Mouse (Mus musculus) limb, embryonic 12.5 days (tissue): ENCODE measurements around the gene Pnp. TPM values are rescaled to one million over a fixed set of nuclear protein-coding genes. Genes with fewer than 3 reads are reported as not detected.
"Not testable (repeated sequence)": the region's sequence is repeated elsewhere in the genome, so short reads cannot be mapped to it uniquely, and the experiment has no call there.

Experiments
- ATAC-seq: fragments of 200-750 bp; cut with Nextera tagmentation; 2 replicates; pipeline ENCODE4 v1.8.0; 2017; ENCODE audit warnings: low read depth, moderate TSS enrichment; ENCODE audit not compliant: insufficient number of reproducible peaks, insufficient read depth, low FRiP score, low TSS enrichment
- H3K27ac ChIP-seq: fragments of 300-500 bp; sonication (generic); 2 replicates; pipeline ENCODE4 v1.5.1; 2016; ENCODE audit warnings: mild to moderate bottlenecking, moderate library complexity
- H3K27me3 ChIP-seq: fragments of 300-500 bp; sonication (generic); 2 replicates; pipeline ENCODE4 v1.6.1; 2016; ENCODE audit warnings: mild to moderate bottlenecking, moderate library complexity
- H3K36me3 ChIP-seq: fragments of 300-500 bp; sonication (generic); 2 replicates; pipeline ENCODE4 v1.6.1; 2016; ENCODE audit warnings: mild to moderate bottlenecking, moderate library complexity
- H3K4me1 ChIP-seq: fragments of 300-500 bp; sonication (generic); replicated peaks from 2 replicates; pipeline ENCODE4 v1.6.1; 2016
- H3K4me2 ChIP-seq: fragments of 300-500 bp; sonication (generic); 2 replicates; pipeline ENCODE4 v1.6.1; 2016; ENCODE audit warnings: mild to moderate bottlenecking, moderate library complexity
- H3K4me3 ChIP-seq: fragments of 300-500 bp; sonication (generic); replicated peaks from 2 replicates; pipeline ENCODE4 v1.5.1; 2016; ENCODE audit warnings: mild to moderate bottlenecking
- H3K9ac ChIP-seq: fragments of 300-500 bp; sonication (generic); replicated peaks from 2 replicates; pipeline ENCODE4 v1.6.1; 2016; ENCODE audit warnings: mild to moderate bottlenecking, moderate library complexity
- H3K9me3 ChIP-seq: fragments of 300-500 bp; sonication (generic); 2 replicates; pipeline ENCODE4 v1.6.1; 2016; ENCODE audit warnings: mild to moderate bottlenecking, moderate library complexity
- WGBS: fragments of 180-500 bp; shearing (Covaris S2); methylation state at CpG from one replicate; pipeline ENCODE4 v1.1.7; 2016; 5-methylcytosine and 5-hydroxymethylcytosine counted together
- polyA plus RNA-seq: library from polyadenylated mRNA; unstranded; fragments of >200 nt; fragmentation: Nextera tagmentation; extraction: Ambion mirVana; gene quantifications from 2 replicates; pipeline ENCODE4 v1.2.1, GENCODE M21; 2016

Gene Pnp
- polyA plus RNA-seq, 1 experiment from 2014 or later = 67.2 TPM

DNA sequence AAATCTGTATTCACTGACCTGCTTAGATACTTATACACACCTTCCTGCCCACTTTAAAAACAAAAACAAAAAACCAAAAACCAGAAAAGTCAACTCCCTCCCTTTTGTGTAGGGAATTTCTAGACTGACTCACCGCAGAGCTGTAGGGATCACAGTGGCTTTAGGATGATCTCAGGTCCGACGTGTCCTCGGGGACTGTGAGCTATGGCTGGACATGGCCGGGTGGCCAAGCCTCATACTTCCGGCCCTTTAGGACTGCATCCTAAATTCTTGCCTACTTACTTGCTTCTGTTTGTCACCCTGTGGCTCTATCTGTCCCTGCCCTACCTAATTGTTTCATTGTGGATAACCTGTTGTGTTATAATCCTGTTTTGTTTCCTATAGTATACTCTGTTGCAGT lies 25.8 kb downstream of the Pnp start:
- 85% methylated on average over 6 of the region's 6 CpGs for WGBS
- not testable (repeated sequence) for H3K4me2 ChIP-seq, H3K27me3 ChIP-seq, H3K4me3 ChIP-seq, H3K4me1 ChIP-seq, H3K27ac ChIP-seq, H3K9me3 ChIP-seq, ATAC-seq, H3K9ac ChIP-seq, H3K36me3 ChIP-seq

GRCm38 (mm10) chr14:50957146-50957545 lies 26.3 kb downstream of the Pnp start:
- not testable (repeated sequence) for H3K4me2 ChIP-seq, H3K36me3 ChIP-seq, H3K4me3 ChIP-seq, H3K4me1 ChIP-seq, H3K27ac ChIP-seq, H3K9ac ChIP-seq, ATAC-seq, H3K27me3 ChIP-seq, H3K9me3 ChIP-seq
- 57% methylated on average over 3 of the region's 3 CpGs for whole genome bisulfite sequencing

GRCm38 (mm10) chr14:50958289-50958995 lies 27.6 kb downstream of the Pnp start:
- not testable (repeated sequence) for ATAC-seq, H3K4me3 ChIP-seq, H3K9ac ChIP-seq, H3K27ac ChIP-seq, H3K4me1 ChIP-seq, H3K27me3 ChIP-seq, H3K9me3 ChIP-seq, H3K4me2 ChIP-seq, H3K36me3 ChIP-seq
- 94% methylated on average over 5 of the region's 5 CpGs for WGBS

DNA sequence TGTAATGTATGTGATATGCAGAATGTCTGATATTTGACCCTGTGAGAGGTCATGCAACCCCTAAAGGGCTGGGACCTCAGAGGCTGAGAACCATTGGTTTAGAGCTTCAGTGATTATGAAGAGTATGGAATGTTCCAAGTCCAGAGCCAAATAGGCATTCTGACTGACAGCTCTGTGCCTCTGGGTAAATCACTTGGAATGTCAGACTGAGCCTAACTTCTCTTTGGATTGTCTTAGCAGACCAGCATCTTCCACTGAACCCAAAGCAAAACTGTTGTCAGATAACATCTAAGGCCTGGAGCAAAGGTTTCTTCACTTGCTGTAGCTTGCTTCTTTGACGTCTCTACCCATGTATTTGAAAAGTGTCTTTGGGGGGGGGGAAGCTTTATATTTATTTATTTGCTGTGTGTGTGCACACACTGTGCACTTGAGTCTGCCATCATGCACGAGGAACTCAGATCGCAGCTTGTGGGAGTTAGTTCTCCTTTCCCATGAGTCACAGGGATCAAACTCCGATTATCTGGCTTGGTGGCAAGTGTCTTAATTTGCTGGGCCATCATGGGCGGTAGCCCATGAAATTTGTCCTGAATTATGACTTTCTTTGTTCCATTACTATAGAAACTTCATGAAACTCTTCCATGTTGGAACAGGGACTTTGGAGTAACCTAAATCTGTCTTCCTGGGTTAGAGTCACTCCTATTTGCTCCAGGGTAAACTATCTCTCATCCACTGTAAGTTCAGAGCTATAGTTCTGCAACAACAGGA lies 37.5 kb downstream of the Pnp start:
- H3K4me3 ChIP-seq = no peak overlapping the region
- H3K9me3 ChIP-seq = no peaks in the 10 kb centered on the region
- H3K27ac ChIP-seq = no peak overlapping the region
- peaks cover 6% of the 10 kb centered on the region for H3K4me1 ChIP-seq
- 83% methylated on average over 5 of the region's 5 CpGs for WGBS
- H3K4me2 ChIP-seq = no peak overlapping the region
- no peaks in the 10 kb centered on the region for H3K27me3 ChIP-seq
- no peak overlapping the region for H3K9ac ChIP-seq
- no peak for ATAC-seq
- no peaks in the 10 kb centered on the region for H3K36me3 ChIP-seq

GRCm38 (mm10) chr14:50969041-50969440 lies 38.2 kb downstream of the Pnp start:
- H3K27ac ChIP-seq = no peak overlapping the region
- ATAC-seq = no peak
- no peak overlapping the region for H3K4me2 ChIP-seq
- no peaks in the 10 kb centered on the region for H3K27me3 ChIP-seq
- H3K36me3 ChIP-seq = no peaks in the 10 kb centered on the region
- H3K9me3 ChIP-seq = no peaks in the 10 kb centered on the region
- 24% methylated on average over 1 of the region's 1 CpGs for WGBS
- H3K4me3 ChIP-seq = no peak overlapping the region
- H3K9ac ChIP-seq = no peak overlapping the region
- peaks cover 6% of the 10 kb centered on the region for H3K4me1 ChIP-seq

DNA sequence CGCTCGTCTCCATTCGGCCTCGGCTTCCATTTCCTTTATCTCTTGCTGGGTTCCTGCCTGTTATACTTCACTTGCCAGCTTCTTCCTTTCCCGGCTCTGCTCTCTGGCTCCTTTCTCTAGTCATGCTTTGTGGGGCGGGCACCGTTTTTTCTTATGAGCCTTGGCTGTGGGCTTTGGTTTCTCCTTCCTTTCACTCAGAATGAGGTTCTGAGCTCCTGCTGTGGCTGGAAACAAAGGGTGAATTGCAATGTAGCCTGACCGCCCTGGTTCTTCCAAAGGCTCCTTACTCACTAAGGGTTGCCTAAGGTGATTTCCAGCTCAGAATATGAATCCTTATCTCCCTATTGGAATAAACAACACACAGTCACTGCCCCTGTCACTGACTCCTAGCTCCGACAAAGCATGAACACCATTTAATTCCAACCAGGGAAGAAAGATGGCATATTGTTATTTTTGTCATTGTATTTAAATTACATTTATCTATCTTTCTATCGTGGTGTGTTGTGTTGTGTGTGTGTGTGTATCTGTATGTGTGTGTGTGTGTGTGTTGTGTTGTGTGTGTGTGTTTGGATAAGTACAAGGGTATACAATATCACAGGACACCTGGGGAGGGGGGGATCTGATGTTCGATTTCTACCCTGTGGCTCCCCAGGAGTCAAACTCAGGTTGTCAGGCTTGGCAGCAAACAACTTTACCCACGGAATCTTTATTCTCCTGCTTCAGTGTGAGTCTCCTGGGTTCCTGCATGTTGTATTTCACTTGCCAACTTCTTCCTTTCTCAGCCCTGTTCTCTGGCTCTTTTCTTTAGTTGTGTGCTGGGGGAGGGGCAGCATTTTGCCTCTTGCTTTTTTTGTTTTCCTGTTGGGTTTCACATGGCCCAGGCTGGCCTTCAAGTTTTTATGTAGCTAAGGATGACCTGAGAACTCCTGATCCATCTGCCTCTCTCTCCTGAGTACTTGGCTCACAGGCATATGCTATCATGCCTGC lies 39.0 kb downstream of the Pnp start:
- no peak overlapping the region for H3K27ac ChIP-seq
- no peaks in the 10 kb centered on the region for H3K27me3 ChIP-seq
- 49% methylated on average over 12 of the region's 12 CpGs for WGBS
- H3K36me3 ChIP-seq = no peaks in the 10 kb centered on the region
- no peak overlapping the region for H3K4me3 ChIP-seq
- no peak for ATAC-seq
- peaks cover 6% of the 10 kb centered on the region for H3K4me1 ChIP-seq
- H3K9me3 ChIP-seq = no peaks in the 10 kb centered on the region
- H3K9ac ChIP-seq = no peak overlapping the region
- no peak overlapping the region for H3K4me2 ChIP-seq

DNA sequence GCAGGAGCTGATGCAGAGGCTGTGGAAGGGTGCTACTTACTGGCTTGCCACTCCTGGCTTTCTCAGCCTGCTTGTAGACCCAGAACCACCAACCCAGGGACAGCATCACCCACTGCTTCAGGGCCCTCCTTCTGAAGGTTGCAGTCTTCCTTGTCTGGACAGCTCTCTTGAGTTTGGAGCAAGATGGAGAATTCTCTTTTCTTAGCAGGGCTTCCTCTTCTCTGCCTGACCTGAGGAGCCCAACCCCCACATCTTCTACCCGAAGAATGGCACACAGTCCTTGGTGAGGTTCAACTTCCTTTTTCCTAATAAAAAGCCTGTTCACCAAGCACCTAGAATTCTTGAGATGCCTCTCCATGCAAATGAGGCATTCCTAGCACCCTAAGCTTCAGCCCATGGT lies 39.9 kb downstream of the Pnp start:
- WGBS = 82% methylated on average over 1 of the region's 1 CpGs
- Histone ChIP-seq H3K9me3 (no peaks in the 10 kb centered on the region), H3K4me2 (no peak overlapping the region), H3K4me3 (no peak overlapping the region), H3K4me1 (peaks cover 6% of the 10 kb centered on the region), H3K27me3 (no peaks in the 10 kb centered on the region), H3K36me3 (no peaks in the 10 kb centered on the region), H3K9ac (no peak overlapping the region), H3K27ac (no peak overlapping the region)
- no peak for ATAC-seq

DNA sequence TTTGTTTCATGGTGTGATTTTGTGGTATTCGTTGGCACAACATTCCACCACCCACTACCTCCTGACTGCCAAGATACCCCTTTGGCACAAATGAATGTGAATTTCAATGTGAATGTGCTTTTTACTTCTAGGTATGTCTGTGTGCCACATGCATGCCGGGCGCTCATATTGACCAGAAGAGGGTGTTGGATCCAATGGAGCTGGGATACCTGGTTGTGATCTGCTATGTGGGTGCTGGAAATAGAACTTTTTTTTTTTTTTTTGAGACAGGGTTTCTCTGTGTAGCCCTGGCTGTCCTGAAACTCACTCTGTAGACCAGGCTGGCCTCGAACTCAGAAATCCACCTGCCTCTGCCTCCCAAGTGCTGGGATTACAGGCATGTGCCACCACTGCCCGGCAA lies 42.2 kb downstream of the Pnp start:
- not testable (repeated sequence) for H3K4me2 ChIP-seq, H3K36me3 ChIP-seq, H3K27me3 ChIP-seq, H3K4me3 ChIP-seq, H3K9me3 ChIP-seq, ATAC-seq, H3K9ac ChIP-seq, H3K27ac ChIP-seq
- 83% methylated on average over 5 of the region's 5 CpGs for WGBS
- peaks cover 12% of the 10 kb centered on the region for H3K4me1 ChIP-seq

DNA sequence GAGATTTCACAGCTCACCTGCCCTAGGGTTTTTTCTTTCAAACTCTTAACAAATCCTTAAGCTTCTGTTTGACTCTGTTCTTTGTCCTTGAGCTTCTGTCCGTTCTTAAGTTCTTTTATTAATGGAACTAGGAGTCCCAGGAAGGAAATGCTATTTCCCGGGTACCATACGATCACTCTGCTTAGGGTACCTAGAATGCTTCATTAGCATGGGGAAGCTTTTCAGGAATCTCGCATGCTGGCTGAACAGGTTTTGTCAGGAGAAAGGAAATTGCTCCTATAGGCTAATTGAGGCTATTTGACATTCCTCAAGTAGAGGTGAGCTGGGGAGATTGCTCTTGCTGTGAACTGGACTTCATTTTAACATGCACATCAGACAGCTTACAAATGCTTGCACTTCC lies 42.8 kb downstream of the Pnp start:
- WGBS = 46% methylated on average over 4 of the region's 4 CpGs
- H3K9me3 ChIP-seq = no peaks in the 10 kb centered on the region
- no peak overlapping the region for H3K9ac ChIP-seq
- peaks cover 12% of the 10 kb centered on the region for H3K4me1 ChIP-seq
- no peak overlapping the region for H3K27ac ChIP-seq
- H3K27me3 ChIP-seq = no peaks in the 10 kb centered on the region
- H3K4me3 ChIP-seq = no peak overlapping the region
- ATAC-seq = no peak
- no peaks in the 10 kb centered on the region for H3K36me3 ChIP-seq
- no peak overlapping the region for H3K4me2 ChIP-seq

- no peak overlapping the region for H3K4me2 ChIP-seq
- no peak overlapping the region for H3K9ac ChIP-seq
- no peaks in the 10 kb centered on the region for H3K27me3 ChIP-seq
- H3K27ac ChIP-seq = no peak overlapping the region
- peaks cover 12% of the 10 kb centered on the region for H3K4me1 ChIP-seq
- ATAC-seq = no peak
- no peaks in the 10 kb centered on the region for H3K9me3 ChIP-seq
- H3K4me3 ChIP-seq = no peak overlapping the region
- H3K36me3 ChIP-seq = no peaks in the 10 kb centered on the region
- WGBS = 57% methylated on average over 5 of the region's 5 CpGs
Measured at GRCm38 (mm10) chr14:50975001-50975400, 44.1 kb downstream of the Pnp start.

- Histone ChIP-seq H3K9me3 (no peaks in the 10 kb centered on the region), H3K27ac (no peak overlapping the region)
- WGBS = 34% methylated on average over 9 of the region's 9 CpGs
Measured at GRCm38 (mm10) chr14:50976674-50977073, 45.8 kb downstream of the Pnp start.

More at GRCm38 (mm10) chr14:50976674-50977073, 45.8 kb downstream of the Pnp start:
- no peak overlapping the region for H3K4me3 ChIP-seq
- no peak for ATAC-seq
- H3K27me3 ChIP-seq = no peaks in the 10 kb centered on the region
- H3K36me3 ChIP-seq = no peaks in the 10 kb centered on the region
- H3K9ac ChIP-seq = no peak overlapping the region
- 0 out of 2 replicates have a peak, but pooled peaks cover 6% of the 10 kb centered on the region for H3K4me1 ChIP-seq
- H3K4me2 ChIP-seq = no peak overlapping the region
